Mouse (Mus musculus): Measurements from ENCODE around the gene Agtpbp1. TPM values are rescaled to one million over a fixed set of nuclear protein-coding genes. Genes with fewer than 3 reads are reported as not detected.
"Not testable (repeated sequence)": the region's sequence is repeated elsewhere in the genome, so short reads cannot be mapped to it uniquely, and the experiment has no call there.

Agtpbp1 gene
- total RNA-seq, 2 experiments from 2014 or later = 340 to 341 TPM

- intact Hi-C loops (cut with DNase I) = no loop called here
- DNase-seq (ENCODE audit: low spot score in 2 of 2) = no peak
Measured at GRCm38 (mm10) chr13:59495839-59496238, 89.2 kb downstream of the Agtpbp1 start.

DNA sequence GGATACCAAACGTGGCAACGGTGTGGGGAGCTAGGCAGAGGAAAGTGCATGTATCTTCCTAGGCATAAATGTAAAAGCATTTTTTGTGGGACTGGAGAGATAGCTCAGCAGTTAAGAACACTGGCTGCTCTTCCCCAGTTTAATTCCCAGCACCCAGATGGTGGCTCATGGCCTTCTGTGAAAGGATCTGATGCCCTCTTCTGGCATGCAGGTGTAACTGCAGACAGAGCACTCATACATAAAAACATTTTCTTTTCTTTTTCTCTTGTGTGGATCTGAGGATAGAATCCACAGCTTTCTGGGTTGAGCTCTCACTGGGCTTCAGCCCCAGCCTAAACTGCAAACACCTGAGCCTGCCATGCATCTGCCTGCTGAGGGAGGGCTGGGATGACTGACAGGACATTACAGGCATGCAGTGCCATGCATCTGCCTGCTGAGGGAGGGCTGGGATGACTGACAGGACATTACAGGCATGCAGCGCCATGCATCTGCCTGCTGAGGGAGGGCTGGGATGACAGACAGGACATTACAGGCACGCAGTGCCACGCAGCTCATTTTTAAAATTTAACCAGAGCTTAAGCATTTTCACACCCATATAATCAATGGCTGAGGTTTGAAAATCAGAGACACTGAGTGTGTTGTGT lies 90.3 kb downstream of the Agtpbp1 start:
- DNase-seq (ENCODE audit: low spot score in 2 of 2) = no peak
- intact Hi-C loops (cut with DNase I) = no loop called here

- intact Hi-C loops (cut with DNase I) = no loop called here
- no peak for DNase-seq (ENCODE audit: low spot score in 2 of 2)
Measured at GRCm38 (mm10) chr13:59490726-59491125, 94.3 kb downstream of the Agtpbp1 start.

DNA sequence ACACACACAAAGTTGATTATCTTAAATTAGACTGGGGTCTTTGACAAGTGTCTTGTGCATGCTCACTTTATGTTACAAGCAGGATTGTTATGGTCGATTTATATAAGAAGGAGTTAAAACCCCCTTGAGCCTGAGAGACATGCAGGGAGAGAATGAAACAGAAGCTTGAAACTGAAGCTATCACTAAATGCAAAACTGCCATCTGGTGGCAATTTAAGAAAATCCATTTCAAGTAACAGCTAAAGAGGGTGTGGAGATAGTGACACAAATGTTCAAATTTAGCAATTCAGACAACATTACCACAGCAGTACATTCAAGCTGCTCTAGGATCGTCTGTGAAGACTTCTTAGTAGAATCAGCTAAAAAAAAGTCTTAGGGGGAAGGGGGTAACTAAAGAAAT lies 95.9 kb downstream of the Agtpbp1 start:
- intact Hi-C loops (cut with DNase I) = loop anchor here (5.0 to 10.0 kb wide), 2 partner anchors 684 to 852 kb away; partner anchors contain the start of gene Ntrk2
- DNase-seq (ENCODE audit: low spot score in 2 of 2) = peak in 1 of 2 experiments; percentile 80

- intact Hi-C loops (cut with DNase I) = loop anchor here (5.0 to 10.0 kb wide), 2 partner anchors 682 to 850 kb away; partner anchors contain the start of gene Ntrk2
- no peak for DNase-seq (ENCODE audit: low spot score in 2 of 2)
Measured at GRCm38 (mm10) chr13:59487287-59487686, 97.7 kb downstream of the Agtpbp1 start.

- no peak for DNase-seq (ENCODE audit: low spot score in 2 of 2)
- intact Hi-C loops (cut with DNase I) = loop anchor here (5.0 to 10.0 kb wide), 2 partner anchors 681 to 849 kb away; partner anchors contain the start of gene Ntrk2
Measured at GRCm38 (mm10) chr13:59486243-59486642, 98.8 kb downstream of the Agtpbp1 start.

- intact Hi-C loops (cut with DNase I) = loop anchor here (5.0 to 10.0 kb wide), 2 partner anchors 681 to 848 kb away; partner anchors contain the start of gene Ntrk2
- no peak for DNase-seq (ENCODE audit: low spot score in 2 of 2)
Measured at GRCm38 (mm10) chr13:59485456-59485855, 99.6 kb downstream of the Agtpbp1 start.

DNA sequence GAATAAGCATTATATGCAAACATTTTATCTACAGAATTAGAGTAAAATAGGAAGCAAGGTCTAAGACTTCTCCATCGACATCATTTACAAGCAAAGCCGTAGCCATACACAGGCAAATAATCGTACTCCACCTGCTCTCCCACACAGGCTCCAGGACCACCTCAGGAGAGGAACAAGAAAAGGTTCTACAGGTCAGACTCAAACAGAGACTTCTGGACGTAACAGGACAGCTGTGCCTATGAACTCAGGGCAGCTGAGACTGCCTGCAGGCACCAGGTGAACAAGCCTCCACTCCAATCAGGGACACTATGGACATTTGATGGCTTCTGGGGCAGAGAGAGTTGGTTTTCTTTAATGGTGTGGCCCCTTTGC lies 103.6 kb downstream of the Agtpbp1 start:
- DNase-seq (ENCODE audit: low spot score in 2 of 2) = no peak
- intact Hi-C loops (cut with DNase I) = loop anchor here (10.0 kb wide), 1 partner anchor 677 kb away; the partner anchor contains the start of gene Ntrk2

- DNase-seq (ENCODE audit: low spot score in 2 of 2) = peak in 1 of 2 experiments; percentile 55
- intact Hi-C loops (cut with DNase I) = loop anchor here (10.0 kb wide), 1 partner anchor 676 kb away; the partner anchor contains the start of gene Ntrk2
Measured at GRCm38 (mm10) chr13:59480599-59481483, 104.2 kb downstream of the Agtpbp1 start.

- intact Hi-C loops (cut with DNase I); DNase-seq (ENCODE audit: low spot score in 2 of 2): not testable (repeated sequence)
Measured at GRCm38 (mm10) chr13:59477928-59478327, 107.1 kb downstream of the Agtpbp1 start.

DNA sequence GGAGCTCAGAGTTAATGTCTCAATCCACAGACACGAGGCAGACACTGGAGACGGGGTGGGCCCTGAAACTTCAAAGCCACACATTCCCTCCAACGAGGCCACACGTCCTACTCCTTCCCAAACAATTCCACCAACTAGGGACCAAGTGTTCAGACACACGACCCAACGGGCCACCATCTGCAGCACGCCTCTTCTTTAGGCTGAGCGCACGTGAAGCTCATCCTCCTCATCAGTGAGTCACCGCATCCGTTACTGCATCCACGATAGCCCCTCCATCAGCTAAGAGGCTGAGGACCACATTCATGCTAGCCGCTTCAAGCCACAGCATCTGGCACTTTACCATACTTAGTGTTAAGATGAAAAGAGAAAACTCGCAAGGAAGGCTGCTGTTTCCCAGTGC lies 107.6 kb downstream of the Agtpbp1 start:
- DNase-seq (ENCODE audit: low spot score in 2 of 2) = peak in 1 of 2 experiments; percentile 57

GRCm38 (mm10) chr13:59474973-59475372 lies 110.1 kb downstream of the Agtpbp1 start:
- no peak for DNase-seq (ENCODE audit: low spot score in 2 of 2)
- intact Hi-C loops (cut with DNase I) = no loop called here

More for the DNA sequence above, 107.6 kb downstream of the Agtpbp1 start:
- intact Hi-C loops (cut with DNase I) = no loop called here

GRCm38 (mm10) chr13:59473341-59473740 lies 111.7 kb downstream of the Agtpbp1 start:
- DNase-seq (ENCODE audit: low spot score in 2 of 2) = no peak
- intact Hi-C loops (cut with DNase I) = no loop called here

DNA sequence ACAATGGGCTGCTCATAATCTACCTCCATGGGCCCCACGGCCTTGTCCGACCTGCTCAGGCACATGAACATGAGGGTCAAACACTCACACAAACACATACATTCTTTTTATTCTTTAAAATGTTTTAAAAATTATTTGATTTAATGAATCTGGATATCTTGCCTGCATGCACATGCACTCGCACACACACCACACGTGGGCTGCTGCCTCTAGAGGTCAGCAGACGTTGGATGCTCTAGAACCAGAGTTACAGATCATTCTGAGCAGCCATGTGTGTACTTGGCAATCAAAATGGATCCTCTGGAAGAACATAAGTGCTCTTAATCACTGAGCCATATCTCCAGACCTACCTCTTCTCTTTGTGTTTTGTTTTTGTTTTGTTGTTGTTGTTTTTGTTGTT lies 112.8 kb downstream of the Agtpbp1 start:
- no peak for DNase-seq (ENCODE audit: low spot score in 2 of 2)
- intact Hi-C loops (cut with DNase I) = no loop called here

DNA sequence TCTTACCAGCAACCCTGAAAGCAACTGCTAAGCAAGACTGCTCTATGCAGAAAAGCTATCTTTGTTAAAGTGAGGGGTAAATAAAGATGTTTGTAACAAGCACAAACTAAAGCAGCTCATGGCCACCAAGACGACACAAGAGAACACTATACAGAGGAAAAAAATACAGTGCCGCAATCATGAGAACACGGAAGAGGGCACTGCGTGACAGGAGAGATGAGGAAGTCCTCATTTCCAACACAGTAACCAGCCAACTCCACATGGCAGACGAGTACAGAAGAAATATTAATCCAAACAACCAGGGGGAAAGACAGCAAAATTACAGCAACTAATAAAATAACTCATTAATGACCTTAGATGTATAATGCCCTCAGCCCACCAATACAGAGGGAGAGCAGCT lies 115.3 kb downstream of the Agtpbp1 start:
- intact Hi-C loops (cut with DNase I) = no loop called here
- no peak for DNase-seq (ENCODE audit: low spot score in 2 of 2)

GRCm38 (mm10) chr13:59468181-59468802 lies 116.7 kb downstream of the Agtpbp1 start:
- no peak for DNase-seq (ENCODE audit: low spot score in 2 of 2)
- intact Hi-C loops (cut with DNase I) = no loop called here

DNA sequence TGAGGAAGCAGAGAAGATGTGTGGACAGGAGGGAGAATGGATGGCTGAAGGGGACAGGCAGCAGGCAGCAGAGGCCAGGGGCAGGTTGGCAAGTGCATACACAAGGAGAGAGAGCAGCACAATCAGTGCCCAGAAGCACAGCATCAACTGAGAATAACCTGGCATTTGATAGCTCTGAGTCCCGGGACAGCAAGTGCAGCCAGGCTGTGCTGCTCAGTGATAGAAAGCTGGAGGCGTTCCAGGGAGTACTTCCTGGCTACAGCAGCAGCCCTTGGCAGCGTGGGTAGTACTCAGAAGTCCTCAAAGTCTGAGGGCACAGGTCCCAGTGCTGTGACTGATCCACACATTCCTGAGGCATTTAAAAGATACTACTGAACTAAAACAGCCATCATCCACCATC lies 117.4 kb downstream of the Agtpbp1 start:
- DNase-seq (ENCODE audit: low spot score in 2 of 2) = peak; percentile 69 to 85
- intact Hi-C loops (cut with DNase I) = no loop called here

DNA sequence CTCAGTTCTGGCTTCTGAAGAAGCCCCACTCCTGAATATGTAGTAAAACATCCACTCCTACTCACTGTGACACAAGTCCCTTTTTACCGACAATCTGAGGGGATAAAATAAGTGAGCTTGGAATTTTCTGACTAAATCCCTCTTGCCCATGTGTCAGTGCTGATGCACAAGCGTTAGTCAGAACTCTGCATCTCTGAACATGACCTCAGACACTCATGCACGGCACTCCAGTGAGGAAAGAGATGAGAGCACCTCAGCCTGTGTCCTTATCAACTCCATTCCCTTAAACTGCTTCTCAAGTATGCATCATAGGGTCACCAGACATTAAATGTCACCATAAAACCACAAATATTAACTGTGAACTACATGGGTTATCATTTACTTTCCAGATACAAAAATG lies 124.1 kb downstream of the Agtpbp1 start:
- intact Hi-C loops (cut with DNase I) = no loop called here
- DNase-seq (ENCODE audit: low spot score in 2 of 2) = peak in 1 of 2 experiments; percentile 77

GRCm38 (mm10) chr13:59456203-59456602 lies 128.8 kb downstream of the Agtpbp1 start:
- intact Hi-C loops (cut with DNase I) = no loop called here
- DNase-seq (ENCODE audit: low spot score in 2 of 2) = no peak

Data from left cerebral cortex, postnatal 25 days (tissue).